Mouse (Mus musculus): ENCODE measurements around the gene Gsn. TPM values are rescaled to one million over a fixed set of nuclear protein-coding genes. Genes with fewer than 3 reads are reported as not detected.

The Gsn gene
- 46.9 and 48.8 TPM in 2 replicates for polyA plus RNA-seq (2011; ENCODE audit: insufficient read depth, insufficient read length, low read depth, missing spikeins)

- TF ChIP-seq EP300 (IDR thresholded peaks at IDR 0.05; ENCODE audit: insufficient read depth, low read depth, low read length) (no peak), POLR2A (IDR thresholded peaks at IDR 0.05; ENCODE audit: insufficient read depth, low read length) (no peak), CTCF (IDR thresholded peaks at IDR 0.05; ENCODE audit: low read depth, low read length) (no peak)
- no peaks in the 10 kb centered on the region for H3K4me1 ChIP-seq (ENCODE audit: control insufficient read depth, insufficient read depth, low read length)
- peak within 1 kb of the TSS; percentile 19; the same call in 1 of the 2 replicates for H3K9ac ChIP-seq (ENCODE audit: low read depth, poor library complexity, severe bottlenecking)
- H3K9me3 ChIP-seq (replicated peaks; ENCODE audit: control insufficient read depth, insufficient read depth, low read length, poor library complexity, severe bottlenecking) = no peaks in the 10 kb centered on the region
- peak within 1 kb of the TSS; percentile 53 for H3K4me3 ChIP-seq (ENCODE audit: low read depth, low read length)
- H3K27ac ChIP-seq (ENCODE audit: insufficient read depth, low read length) = no peak within 1 kb of the TSS
- no peaks in the 10 kb centered on the region for H3K27me3 ChIP-seq (ENCODE audit: control insufficient read depth, insufficient read depth, low read length, poor library complexity, severe bottlenecking)
- H3K36me3 ChIP-seq (ENCODE audit: control insufficient read depth, insufficient read depth, low read length, poor library complexity, severe bottlenecking) = no peaks in the 10 kb centered on the region
Observed at GRCm38 (mm10) chr2:35255885-35256833, at the start of gene Gsn. TSS of gene Gsn (plus strand) at chr2:35256380.

DNA sequence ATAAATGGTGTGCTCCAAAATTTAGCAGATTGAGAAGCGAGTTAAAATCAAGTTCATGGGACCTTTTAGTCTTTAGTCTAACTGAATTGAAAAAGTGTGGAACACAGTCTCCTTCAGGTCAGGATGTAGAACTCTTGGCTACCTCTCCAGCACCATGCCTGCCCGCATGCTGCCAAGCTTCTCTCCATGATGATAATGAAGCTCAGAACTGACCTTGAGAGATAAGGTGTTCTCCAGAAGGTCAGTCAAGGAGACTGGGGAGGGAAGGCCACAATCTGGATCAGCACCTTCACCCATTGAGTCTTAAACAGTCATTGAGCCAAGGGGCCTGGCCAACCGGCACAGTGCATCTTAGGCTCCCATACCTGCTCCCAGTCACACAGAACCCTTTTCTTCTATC, 49.4 kb upstream of the Gsn start:
- H3K27ac ChIP-seq (ENCODE audit: insufficient read depth, low read length) = no peak overlapping the region
- H3K4me1 ChIP-seq (ENCODE audit: control insufficient read depth, insufficient read depth, low read length) = no peaks in the 10 kb centered on the region
- H3K9me3 ChIP-seq (replicated peaks; ENCODE audit: control insufficient read depth, insufficient read depth, low read length, poor library complexity, severe bottlenecking) = no peaks in the 10 kb centered on the region
- TF ChIP-seq EP300 (IDR thresholded peaks at IDR 0.05; ENCODE audit: insufficient read depth, low read depth, low read length) = no peak
- no peak for TF ChIP-seq POLR2A (IDR thresholded peaks at IDR 0.05; ENCODE audit: insufficient read depth, low read length)
- TF ChIP-seq CTCF (IDR thresholded peaks at IDR 0.05; ENCODE audit: low read depth, low read length) = no peak
- no peaks in the 10 kb centered on the region for H3K36me3 ChIP-seq (ENCODE audit: control insufficient read depth, insufficient read depth, low read length, poor library complexity, severe bottlenecking)
- no peak overlapping the region for H3K9ac ChIP-seq (ENCODE audit: low read depth, poor library complexity, severe bottlenecking)
- no peak overlapping the region for H3K4me3 ChIP-seq (ENCODE audit: low read depth, low read length)
- H3K27me3 ChIP-seq (ENCODE audit: control insufficient read depth, insufficient read depth, low read length, poor library complexity, severe bottlenecking) = no peaks in the 10 kb centered on the region

- Histone ChIP-seq H3K4me1 (ENCODE audit: control insufficient read depth, insufficient read depth, low read length) (no peaks in the 10 kb centered on the region), H3K9me3 (replicated peaks; ENCODE audit: control insufficient read depth, insufficient read depth, low read length, poor library complexity, severe bottlenecking) (no peaks in the 10 kb centered on the region), H3K27me3 (ENCODE audit: control insufficient read depth, insufficient read depth, low read length, poor library complexity, severe bottlenecking) (no peaks in the 10 kb centered on the region), H3K9ac (ENCODE audit: low read depth, poor library complexity, severe bottlenecking) (no peak overlapping the region), H3K4me3 (ENCODE audit: low read depth, low read length) (no peak overlapping the region), H3K27ac (ENCODE audit: insufficient read depth, low read length) (no peak overlapping the region), H3K36me3 (ENCODE audit: control insufficient read depth, insufficient read depth, low read length, poor library complexity, severe bottlenecking) (no peaks in the 10 kb centered on the region)
- TF ChIP-seq EP300 (IDR thresholded peaks at IDR 0.05; ENCODE audit: insufficient read depth, low read depth, low read length) (no peak), CTCF (IDR thresholded peaks at IDR 0.05; ENCODE audit: low read depth, low read length) (no peak), POLR2A (IDR thresholded peaks at IDR 0.05; ENCODE audit: insufficient read depth, low read length) (no peak)
Observed at GRCm38 (mm10) chr2:35208054-35208453, 48.1 kb upstream of the Gsn start.

DNA sequence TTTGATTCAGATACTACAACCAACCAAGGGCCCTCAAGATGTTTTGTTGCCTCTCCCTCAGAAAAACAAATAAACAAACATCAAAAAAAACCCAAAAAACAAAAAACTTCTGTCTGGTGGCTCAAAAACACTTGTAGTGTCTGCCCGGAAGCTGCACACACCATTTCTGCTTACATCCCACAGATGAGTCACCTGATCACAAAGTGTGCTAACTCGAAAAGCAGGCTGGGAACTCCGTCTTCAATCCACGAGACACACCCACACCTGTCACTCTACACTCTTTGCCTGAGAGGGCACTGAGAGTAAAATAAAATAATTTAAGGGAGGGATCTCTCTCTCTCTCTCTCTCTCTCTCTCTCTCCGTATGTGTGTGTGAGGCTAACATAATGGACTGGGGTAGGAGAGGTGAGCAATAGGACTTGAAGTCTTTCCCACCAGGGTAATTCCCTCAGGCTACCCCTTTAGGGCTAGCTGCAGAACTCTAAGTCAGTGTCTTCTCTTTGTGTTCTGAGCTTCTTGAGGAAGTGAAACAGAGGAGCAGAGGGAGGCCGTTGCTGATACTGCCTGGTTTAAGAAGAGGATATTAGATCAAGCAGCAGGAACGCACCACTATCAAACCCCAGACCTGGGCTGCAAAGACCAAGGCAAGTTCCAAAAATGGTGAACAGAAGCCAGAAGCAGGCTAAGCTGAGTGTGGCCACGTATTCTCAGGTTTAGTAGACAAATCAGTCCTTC, 47.1 kb upstream of the Gsn start:
- Histone ChIP-seq H3K4me3 (ENCODE audit: low read depth, low read length) (no peak overlapping the region), H3K27ac (ENCODE audit: insufficient read depth, low read length) (no peak overlapping the region), H3K9ac (ENCODE audit: low read depth, poor library complexity, severe bottlenecking) (no peak overlapping the region), H3K4me1 (ENCODE audit: control insufficient read depth, insufficient read depth, low read length) (no peaks in the 10 kb centered on the region), H3K36me3 (ENCODE audit: control insufficient read depth, insufficient read depth, low read length, poor library complexity, severe bottlenecking) (no peaks in the 10 kb centered on the region), H3K9me3 (replicated peaks; ENCODE audit: control insufficient read depth, insufficient read depth, low read length, poor library complexity, severe bottlenecking) (no peaks in the 10 kb centered on the region), H3K27me3 (ENCODE audit: control insufficient read depth, insufficient read depth, low read length, poor library complexity, severe bottlenecking) (no peaks in the 10 kb centered on the region)
- TF ChIP-seq CTCF (IDR thresholded peaks at IDR 0.05; ENCODE audit: low read depth, low read length) (no peak), EP300 (IDR thresholded peaks at IDR 0.05; ENCODE audit: insufficient read depth, low read depth, low read length) (no peak), POLR2A (IDR thresholded peaks at IDR 0.05; ENCODE audit: insufficient read depth, low read length) (no peak)

DNA sequence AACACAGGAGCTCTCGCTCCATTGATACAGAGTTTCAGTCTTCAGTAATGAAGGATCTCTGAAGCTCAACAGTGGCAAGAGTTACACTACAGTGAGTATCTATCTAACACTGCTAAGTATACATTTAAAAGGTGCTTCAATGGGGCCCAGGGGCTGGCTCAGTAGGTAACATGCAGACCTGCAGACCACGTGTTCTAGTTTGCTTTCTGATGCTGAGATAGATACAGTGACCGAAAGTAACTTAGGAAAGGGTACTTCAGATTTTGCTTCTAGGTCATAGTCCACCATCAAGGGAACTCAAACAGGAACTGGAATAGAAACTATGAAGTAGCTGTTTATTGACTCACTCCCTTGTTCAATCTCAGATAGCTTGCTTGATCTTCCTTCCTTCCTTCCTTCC, 44.5 kb upstream of the Gsn start:
- no peak overlapping the region for H3K9ac ChIP-seq (ENCODE audit: low read depth, poor library complexity, severe bottlenecking)
- no peaks in the 10 kb centered on the region for H3K9me3 ChIP-seq (replicated peaks; ENCODE audit: control insufficient read depth, insufficient read depth, low read length, poor library complexity, severe bottlenecking)
- no peaks in the 10 kb centered on the region for H3K27me3 ChIP-seq (ENCODE audit: control insufficient read depth, insufficient read depth, low read length, poor library complexity, severe bottlenecking)
- H3K4me3 ChIP-seq (ENCODE audit: low read depth, low read length) = no peak overlapping the region
- TF ChIP-seq POLR2A (IDR thresholded peaks at IDR 0.05; ENCODE audit: insufficient read depth, low read length) (no peak), EP300 (IDR thresholded peaks at IDR 0.05; ENCODE audit: insufficient read depth, low read depth, low read length) (no peak), CTCF (IDR thresholded peaks at IDR 0.05; ENCODE audit: low read depth, low read length) (no peak)
- H3K4me1 ChIP-seq (ENCODE audit: control insufficient read depth, insufficient read depth, low read length) = no peaks in the 10 kb centered on the region
- no peaks in the 10 kb centered on the region for H3K36me3 ChIP-seq (ENCODE audit: control insufficient read depth, insufficient read depth, low read length, poor library complexity, severe bottlenecking)
- no peak overlapping the region for H3K27ac ChIP-seq (ENCODE audit: insufficient read depth, low read length)

Measured in ES-Bruce4 (cell line).